Comparison of ENCODE assay signal across 7 mouse cellular contexts in the genomic region with DNA sequence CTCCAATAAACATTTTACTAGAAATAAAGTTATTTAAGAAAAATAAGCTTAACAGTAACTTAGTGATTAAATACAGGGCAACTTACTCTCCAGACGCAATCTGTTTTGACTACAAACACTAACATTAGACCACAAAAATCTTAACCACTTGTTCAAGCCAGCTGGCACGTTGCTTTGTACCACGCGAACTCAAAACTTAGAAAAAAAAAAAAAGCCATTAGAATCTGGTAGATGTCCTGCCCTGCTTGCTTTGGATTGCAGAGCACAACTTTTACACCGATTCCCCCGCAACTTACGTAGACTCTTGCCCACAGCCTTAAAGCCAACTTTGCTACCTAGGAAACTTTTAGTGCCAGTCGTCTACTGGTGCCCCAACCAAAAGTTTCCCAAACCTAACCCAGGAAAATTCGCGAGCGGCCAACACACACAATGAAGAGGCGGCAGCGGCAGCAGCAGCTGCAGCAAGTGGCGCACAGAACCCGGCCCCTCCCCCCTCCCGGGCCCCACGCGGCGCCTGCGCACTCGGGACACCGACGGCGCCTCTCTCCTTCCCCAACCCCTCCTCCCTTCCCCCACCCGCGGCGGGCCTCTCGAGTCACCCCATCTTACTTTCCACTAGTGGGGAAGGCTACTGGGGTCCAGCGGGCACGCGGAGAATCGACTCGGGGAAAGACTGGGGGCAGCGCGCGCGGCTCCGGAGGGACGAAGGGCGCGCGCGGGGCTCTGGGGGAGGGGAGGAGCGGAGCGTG. TPM values are rescaled to one million over a fixed set of nuclear protein-coding genes. Genes with fewer than 3 reads are reported as not detected.
DNase-seq lines count a peak whose midpoint lies in the region; ATAC-seq lines count a peak whose summit lies in the region.

No protein-coding gene starts in this region.

- H3K9me3 ChIP-seq in midbrain, embryonic 11.5 days (ENCODE audit: control insufficient read depth, low read length), result no peaks in the 10 kb centered on the region

- H3K9ac ChIP-seq in midbrain, embryonic 11.5 days (ENCODE audit: low read length), result peak overlapping the region; percentile 100

- H3K27me3 ChIP-seq in midbrain, embryonic 11.5 days (ENCODE audit: control insufficient read depth, insufficient read depth, low read length), result no peaks in the 10 kb centered on the region

- peak overlapping the region; percentile 98 for H3K4me3 ChIP-seq in midbrain, embryonic 11.5 days (ENCODE audit: low read depth, low read length)

- intact Hi-C loops in left cerebral cortex, postnatal 4 days (cut with DNase I), result loop anchor here (5.0 to 10.0 kb wide), 2 partner anchors 61 to 833 kb away; a partner anchor contains a TSS

- peaks cover 25% of the 10 kb centered on the region for H3K4me1 ChIP-seq in midbrain, embryonic 11.5 days (ENCODE audit: control insufficient read depth, insufficient read depth, low read length)

- peak overlapping the region; percentile 97 for H3K4me2 ChIP-seq in midbrain, embryonic 11.5 days

- under 1% methylated on average over 45 of the region's 45 CpGs for WGBS in midbrain, embryonic 11.5 days

- peaks cover 18% of the 10 kb centered on the region for H3K36me3 ChIP-seq in midbrain, embryonic 11.5 days (ENCODE audit: control insufficient read depth, insufficient read depth, low read length)

- DNase-seq in adrenal gland, adult 8-10 months, result peak; percentile 83
- DNase-seq in embryo, embryonic 11.5 days (ENCODE audit: low read depth, low spot score), result peak; percentile 78
- peak; percentile 93 to 94 for DNase-seq in gastrocnemius, postnatal 4 days (ENCODE audit: low spot score in 2 of 2)
- DNase-seq in kidney, adult 11 months, result peak; percentile 75
- DNase-seq in left cerebral cortex, postnatal 4 days, result peak; percentile 94
- peak; percentile 99 for DNase-seq in midbrain, embryonic 11.5 days (ENCODE audit: low spot score, missing footprints)
- peak; percentile 93 for DNase-seq in right cerebral cortex, postnatal 4 days

- peak; percentile 47 for ATAC-seq in midbrain, embryonic 11.5 days (ENCODE audit: low FRiP score)

- peak overlapping the region; percentile 97 for H3K27ac ChIP-seq in midbrain, embryonic 11.5 days (ENCODE audit: low read depth, low read length)

RNA-seq across cellular contexts. Expression of a gene that starts 1.3 kb away (rescaled TPM):
- 100 to 1,000 TPM in 3 of 4 experiments, 10 to 100 TPM in 1; 73.6 to 207 (median 150) TPM for total RNA-seq in adrenal gland, adult 8-10 months (2022)
- 100 to 1,000 TPM; 116 to 132 TPM for total RNA-seq in gastrocnemius, postnatal 4 days (2021)
- 100 to 1,000 TPM; 259 to 272 TPM for total RNA-seq in left cerebral cortex, postnatal 4 days (2021)
- polyA plus RNA-seq in midbrain, embryonic 11.5 days (2014; fragmentation: Nextera tagmentation; extraction: Ambion mirVana), result 289 and 297 TPM in 2 replicates

RNA-seq across cellular contexts. Expression of a gene that starts 1.6 kb away (rescaled TPM):
- total RNA-seq in adrenal gland, adult 8-10 months (2022), result 10 to 100 TPM; 38.5 to 54.6 (median 41.4) TPM
- 10 to 100 TPM; 13.9 to 14.7 TPM for total RNA-seq in gastrocnemius, postnatal 4 days (2021)
- total RNA-seq in left cerebral cortex, postnatal 4 days (2021), result 10 to 100 TPM; 53.3 to 54.6 TPM
- polyA plus RNA-seq in midbrain, embryonic 11.5 days (2014; fragmentation: Nextera tagmentation; extraction: Ambion mirVana), result 43.2 and 44.5 TPM in 2 replicates

RNA-seq across cellular contexts. Expression of a gene that starts 59.3 kb away (rescaled TPM):
- 1 to 10 TPM; 1.2 to 2.2 (median 1.7) TPM for total RNA-seq in adrenal gland, adult 8-10 months (2022)
- total RNA-seq in gastrocnemius, postnatal 4 days (2021), result 1 to 10 TPM; 2.6 to 2.8 TPM
- 1 to 10 TPM; 3.0 to 4.3 TPM for total RNA-seq in left cerebral cortex, postnatal 4 days (2021)
- polyA plus RNA-seq in midbrain, embryonic 11.5 days (2014; fragmentation: Nextera tagmentation; extraction: Ambion mirVana), result 2.0 and 2.3 TPM in 2 replicates

RNA-seq across cellular contexts. Expression of a gene that starts 59.4 kb away (rescaled TPM):
- 100 to 1,000 TPM in 3 of 4 experiments, 10 to 100 TPM in 1; 72.1 to 188 (median 154) TPM for total RNA-seq in adrenal gland, adult 8-10 months (2022)
- total RNA-seq in gastrocnemius, postnatal 4 days (2021), result 100 to 1,000 TPM; 214 to 238 TPM
- total RNA-seq in left cerebral cortex, postnatal 4 days (2021), result 100 to 1,000 TPM; 366 to 370 TPM
- polyA plus RNA-seq in midbrain, embryonic 11.5 days (2014; fragmentation: Nextera tagmentation; extraction: Ambion mirVana), result 282 and 289 TPM in 2 replicates

Comparison
In these comparisons a context has a peak if more than half of its experiments do, and no peak if none do; other contexts are left out.
1. Peak in every context shown above with its lines: DNase-seq, ATAC-seq, H3K4me3 ChIP-seq and H3K27ac ChIP-seq.